Mouse (Mus musculus) midbrain, embryonic 10.5 days (tissue): ENCODE measurements around the gene Slc25a34. TPM values are rescaled to one million over a fixed set of nuclear protein-coding genes. Genes with fewer than 3 reads are reported as not detected.

Experiments
- DNase-seq: peaks from one replicate; pipeline ENCODE4 v3.0.0-alpha.2; 2017; ENCODE audit warnings: low spot score
- H3K27ac ChIP-seq: fragments of 300-500 bp; sonication (generic); replicated peaks from 2 replicates; pipeline ENCODE4 v1.5.1; 2016; ENCODE audit warnings: mild to moderate bottlenecking
- H3K27me3 ChIP-seq: fragments of 300-500 bp; sonication (generic); 2 replicates; pipeline ENCODE4 v1.6.1; 2016; ENCODE audit warnings: low read depth, mild to moderate bottlenecking; ENCODE audit not compliant: poor library complexity, severe bottlenecking
- H3K36me3 ChIP-seq: fragments of 300-500 bp; sonication (generic); 2 replicates; pipeline ENCODE4 v1.6.1; 2016; ENCODE audit warnings: mild to moderate bottlenecking, moderate library complexity
- H3K4me1 ChIP-seq: fragments of 300-500 bp; sonication (generic); 2 replicates; pipeline ENCODE4 v1.6.1; 2016
- H3K4me3 ChIP-seq: fragments of 300-500 bp; sonication (generic); 2 replicates; pipeline ENCODE4 v1.5.1; 2016; ENCODE audit warnings: mild to moderate bottlenecking, moderate library complexity
- H3K9me3 ChIP-seq: fragments of 300-500 bp; sonication (generic); replicated peaks from 2 replicates; pipeline ENCODE4 v1.6.1; 2016; ENCODE audit warnings: mild to moderate bottlenecking
- WGBS: fragments of 180-500 bp; shearing (Covaris S2); methylation state at CpG from one replicate; pipeline ENCODE4 v1.1.7; 2016; 5-methylcytosine and 5-hydroxymethylcytosine counted together
- polyA plus RNA-seq: library from polyadenylated mRNA; unstranded; fragments of >200 nt; fragmentation: Nextera tagmentation; extraction: Ambion mirVana; gene quantifications from 2 replicates; pipeline ENCODE4 v1.2.1, GENCODE M21; 2016

The Slc25a34 gene
- polyA plus RNA-seq, 1 experiment from 2014 or later, result 0.05 TPM

DNA sequence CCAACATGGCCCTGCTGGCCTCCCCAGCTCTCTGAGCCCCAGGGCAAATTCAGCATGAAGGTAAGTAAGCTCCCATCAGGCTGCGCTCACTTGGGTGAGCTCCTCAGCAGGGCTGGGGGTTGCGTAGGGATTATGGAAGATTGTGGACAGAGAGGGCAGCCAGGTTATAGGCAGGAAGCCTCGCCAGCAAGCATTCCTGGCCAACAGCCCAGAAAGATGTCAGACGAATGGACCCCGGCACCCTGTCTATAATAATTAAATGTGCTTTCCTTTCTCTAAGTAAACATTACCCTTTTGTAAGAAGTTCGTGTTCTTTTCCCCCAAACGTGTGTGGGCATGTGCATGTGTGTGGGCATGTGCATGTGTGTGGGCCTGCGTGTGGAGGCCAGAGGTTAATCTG lies 19.1 kb downstream of the Slc25a34 start:
- WGBS, result 82% methylated on average over 8 of the region's 8 CpGs
- DNase-seq, result no peak
- Histone ChIP-seq H3K27me3 (peaks cover 24% of the 10 kb centered on the region), H3K9me3 (no peaks in the 10 kb centered on the region), H3K4me3 (no peak overlapping the region), H3K4me1 (peaks cover 24% of the 10 kb centered on the region), H3K36me3 (no peaks in the 10 kb centered on the region), H3K27ac (no peak overlapping the region)

DNA sequence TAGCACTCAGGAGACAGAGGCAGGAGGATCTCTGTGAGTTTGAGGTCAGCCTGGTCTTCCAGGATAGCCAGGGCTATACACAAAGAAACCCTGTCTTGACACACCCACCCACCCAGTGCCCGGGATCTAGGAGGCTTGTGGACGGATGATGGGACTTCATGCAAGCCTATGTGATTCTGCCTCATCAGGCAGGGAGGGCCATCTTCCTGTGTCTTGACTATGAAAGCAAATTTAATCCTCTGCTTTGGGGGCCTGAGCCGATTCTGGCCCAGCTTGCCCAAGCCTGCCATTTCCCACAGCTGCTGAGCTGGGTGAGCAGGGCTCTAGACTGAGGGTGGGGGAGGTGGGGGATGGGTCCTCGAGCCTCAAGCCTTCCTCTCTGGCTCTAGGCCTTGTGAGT lies 19.7 kb downstream of the Slc25a34 start:
- Histone ChIP-seq H3K27me3 (peaks cover 29% of the 10 kb centered on the region), H3K27ac (no peak overlapping the region), H3K36me3 (no peaks in the 10 kb centered on the region), H3K4me1 (peaks cover 30% of the 10 kb centered on the region), H3K4me3 (no peak overlapping the region), H3K9me3 (no peaks in the 10 kb centered on the region)
- WGBS, result 78% methylated on average over 4 of the region's 4 CpGs
- DNase-seq, result no peak

DNA sequence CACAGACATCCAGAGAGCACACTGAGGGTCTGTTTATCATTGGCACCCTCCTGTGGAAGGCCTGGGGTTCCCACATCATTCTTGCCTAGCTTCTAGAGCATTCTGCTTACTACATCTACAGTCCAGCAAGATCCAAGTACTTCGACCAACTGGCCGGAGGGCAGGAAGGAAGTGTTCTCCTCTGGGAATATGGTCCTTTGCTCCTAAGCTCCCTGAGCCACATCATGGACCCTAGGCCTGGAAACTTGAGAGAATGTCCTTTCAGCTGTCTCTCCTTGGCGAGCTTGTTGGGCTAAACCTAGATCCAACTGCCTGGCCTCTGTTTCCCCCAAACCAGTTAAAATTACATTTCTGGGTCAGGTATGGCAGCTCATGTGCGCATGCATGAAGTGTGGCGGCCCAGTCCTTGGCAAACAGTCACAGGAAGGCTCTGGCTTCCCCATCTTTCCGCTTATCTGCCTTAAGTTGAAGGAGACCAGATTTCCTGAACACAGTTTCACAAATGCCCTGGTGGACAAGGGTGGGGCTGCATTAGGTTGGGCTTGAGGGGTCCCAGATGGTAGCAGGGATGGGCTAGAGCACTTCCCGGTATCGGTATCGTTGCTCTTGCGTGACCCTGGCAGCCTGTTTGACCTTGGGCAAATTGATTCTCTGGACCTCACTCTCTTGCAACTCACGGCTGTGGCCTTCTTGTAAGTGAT lies 20.9 kb downstream of the Slc25a34 start:
- no peak overlapping the region for H3K27ac ChIP-seq
- DNase-seq, result no peak
- peaks cover 42% of the 10 kb centered on the region for H3K27me3 ChIP-seq
- WGBS, result 84% methylated on average over 11 of the region's 11 CpGs
- no peaks in the 10 kb centered on the region for H3K9me3 ChIP-seq
- H3K4me1 ChIP-seq, result peaks cover 41% of the 10 kb centered on the region
- H3K4me3 ChIP-seq, result no peak overlapping the region
- H3K36me3 ChIP-seq, result no peaks in the 10 kb centered on the region

DNA sequence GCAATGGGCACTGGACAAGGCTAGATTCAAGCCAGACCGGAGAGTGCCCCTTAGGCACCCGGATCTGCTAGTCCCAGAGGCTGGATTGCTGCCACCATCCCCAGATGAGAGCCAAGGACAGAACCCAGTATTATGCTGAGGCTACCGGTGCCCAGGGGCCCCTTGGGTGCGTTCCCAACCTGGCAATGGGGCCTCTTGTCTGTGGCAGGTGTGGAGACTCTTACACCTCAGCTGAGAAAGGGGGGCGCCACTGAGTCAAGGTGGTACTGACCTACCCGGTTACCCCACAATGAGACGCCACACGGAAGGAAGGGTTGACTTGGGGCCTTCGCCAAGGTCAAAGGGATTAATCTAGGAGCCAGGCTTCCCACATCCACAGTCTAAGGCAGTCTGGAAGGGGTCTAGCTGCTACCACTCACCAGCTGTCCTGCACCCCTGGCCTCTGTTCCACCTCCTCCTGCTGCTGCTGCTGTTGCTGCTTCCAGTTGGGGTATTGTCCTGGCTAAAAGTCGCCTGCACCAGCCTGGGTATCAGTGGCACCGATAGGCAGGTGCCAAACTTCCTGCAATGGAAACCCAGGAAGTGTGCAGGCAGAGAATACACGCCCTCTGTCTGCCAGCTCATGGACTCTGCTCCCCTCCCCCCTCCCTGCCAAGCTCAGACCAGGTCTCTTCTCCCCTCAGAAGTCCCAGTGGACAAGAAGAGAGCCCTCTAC lies 22.3 kb downstream of the Slc25a34 start:
- Histone ChIP-seq H3K9me3 (no peaks in the 10 kb centered on the region), H3K4me3 (no peak overlapping the region), H3K27ac (no peak overlapping the region), H3K4me1 (peaks cover 41% of the 10 kb centered on the region), H3K27me3 (peaks cover 48% of the 10 kb centered on the region), H3K36me3 (no peaks in the 10 kb centered on the region)
- DNase-seq, result no peak
- 68% methylated on average over 12 of the region's 12 CpGs for WGBS

DNA sequence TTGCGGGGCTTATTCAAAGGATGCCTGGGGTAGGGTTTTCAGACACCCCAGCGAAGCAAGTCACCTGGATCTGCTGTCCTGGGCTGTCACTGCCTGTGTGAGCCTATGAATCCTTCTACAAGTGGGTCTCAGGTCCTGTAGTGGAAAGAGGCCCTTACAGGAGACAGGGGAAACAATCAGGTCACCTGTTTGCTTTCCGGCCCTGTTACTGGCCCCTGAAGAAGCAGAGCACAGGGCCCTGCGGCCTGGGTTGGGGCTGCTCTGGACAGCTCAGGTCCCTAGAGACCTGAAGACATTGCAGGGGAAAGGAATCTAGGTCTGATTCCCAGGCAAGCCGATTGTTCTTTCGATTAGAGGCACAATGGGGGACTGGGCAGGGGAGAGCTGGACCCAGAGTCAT lies 23.3 kb downstream of the Slc25a34 start:
- peaks cover 45% of the 10 kb centered on the region for H3K4me1 ChIP-seq
- no peak overlapping the region for H3K27ac ChIP-seq
- H3K4me3 ChIP-seq, result peak overlapping the region; percentile 67
- no peak for DNase-seq
- no peaks in the 10 kb centered on the region for H3K36me3 ChIP-seq
- WGBS, result 14% methylated on average over 6 of the region's 6 CpGs
- H3K27me3 ChIP-seq, result peaks cover 48% of the 10 kb centered on the region
- H3K9me3 ChIP-seq, result no peaks in the 10 kb centered on the region

DNA sequence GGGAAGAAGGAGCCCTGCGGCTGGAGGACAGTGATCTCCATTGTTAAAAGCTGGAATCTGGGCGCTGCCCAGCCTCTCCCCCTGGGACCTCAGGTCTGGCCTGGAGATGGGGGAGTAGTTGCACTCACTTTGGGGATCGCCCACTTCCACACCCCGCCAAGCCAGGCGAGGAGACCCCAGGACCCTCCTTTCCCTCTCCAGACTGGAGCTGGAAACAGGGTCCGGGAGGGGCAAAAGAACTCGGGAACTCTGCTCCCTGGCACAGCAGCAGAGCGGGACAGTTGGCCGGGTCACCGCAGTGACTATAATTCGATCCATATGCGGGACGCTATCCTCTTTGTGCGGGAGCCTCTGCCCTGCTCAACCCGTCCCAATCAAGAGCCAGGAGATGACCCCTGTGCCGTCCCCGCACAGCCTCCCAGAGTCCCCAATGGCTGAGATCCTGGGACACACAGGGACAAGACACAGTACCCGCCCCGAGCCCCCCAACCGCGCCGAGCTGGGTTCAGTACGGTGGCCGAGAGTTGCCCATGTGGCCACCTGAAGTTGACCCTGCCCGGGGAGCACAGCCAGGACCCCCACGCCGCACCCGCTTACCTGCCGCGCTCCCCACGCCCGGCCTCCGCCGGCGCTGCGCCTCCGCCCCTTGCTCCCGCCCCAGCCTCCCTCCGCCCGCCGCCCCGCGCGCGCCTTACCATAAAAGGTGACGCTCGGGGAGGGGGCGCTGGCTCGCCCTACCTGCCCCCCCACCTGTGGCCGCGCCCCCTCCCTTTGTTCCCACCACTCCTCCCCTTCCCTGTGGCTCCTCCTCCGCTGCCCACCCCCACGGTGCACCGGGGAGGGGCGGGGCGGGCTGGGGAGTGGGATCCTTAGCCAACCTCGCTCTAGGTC lies 24.1 kb downstream of the Slc25a34 start:
- WGBS, result under 1% methylated on average over 57 of the region's 57 CpGs

DNA sequence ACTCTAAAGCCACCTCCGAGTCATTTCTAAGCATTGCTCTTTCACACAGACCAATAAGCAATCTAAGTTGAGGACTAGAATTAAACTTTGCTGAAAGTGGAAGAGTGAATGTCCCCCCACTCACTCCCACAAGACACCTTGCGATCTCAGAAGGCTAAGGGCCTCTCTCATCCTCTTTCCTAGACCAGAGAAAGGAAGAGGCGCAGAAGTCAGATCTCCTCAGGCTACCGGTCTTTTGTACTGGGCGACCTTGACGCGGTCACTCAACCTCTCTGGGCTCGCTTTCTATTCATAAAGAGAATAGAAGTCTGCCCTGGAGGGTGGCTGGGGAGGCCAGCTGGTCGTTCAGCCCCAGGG lies 24.7 kb downstream of the Slc25a34 start:
- WGBS, result under 1% methylated on average over 9 of the region's 9 CpGs

More for the DNA sequence above, 24.1 kb downstream of the Slc25a34 start:
- peaks cover 48% of the 10 kb centered on the region for H3K27me3 ChIP-seq
- DNase-seq, result peak; percentile 55
- peak overlapping the region; percentile 67 for H3K4me3 ChIP-seq
- no peaks in the 10 kb centered on the region for H3K9me3 ChIP-seq
- peaks cover 45% of the 10 kb centered on the region for H3K4me1 ChIP-seq
- H3K36me3 ChIP-seq, result no peaks in the 10 kb centered on the region
- H3K27ac ChIP-seq, result peak overlapping the region; percentile 83

DNA sequence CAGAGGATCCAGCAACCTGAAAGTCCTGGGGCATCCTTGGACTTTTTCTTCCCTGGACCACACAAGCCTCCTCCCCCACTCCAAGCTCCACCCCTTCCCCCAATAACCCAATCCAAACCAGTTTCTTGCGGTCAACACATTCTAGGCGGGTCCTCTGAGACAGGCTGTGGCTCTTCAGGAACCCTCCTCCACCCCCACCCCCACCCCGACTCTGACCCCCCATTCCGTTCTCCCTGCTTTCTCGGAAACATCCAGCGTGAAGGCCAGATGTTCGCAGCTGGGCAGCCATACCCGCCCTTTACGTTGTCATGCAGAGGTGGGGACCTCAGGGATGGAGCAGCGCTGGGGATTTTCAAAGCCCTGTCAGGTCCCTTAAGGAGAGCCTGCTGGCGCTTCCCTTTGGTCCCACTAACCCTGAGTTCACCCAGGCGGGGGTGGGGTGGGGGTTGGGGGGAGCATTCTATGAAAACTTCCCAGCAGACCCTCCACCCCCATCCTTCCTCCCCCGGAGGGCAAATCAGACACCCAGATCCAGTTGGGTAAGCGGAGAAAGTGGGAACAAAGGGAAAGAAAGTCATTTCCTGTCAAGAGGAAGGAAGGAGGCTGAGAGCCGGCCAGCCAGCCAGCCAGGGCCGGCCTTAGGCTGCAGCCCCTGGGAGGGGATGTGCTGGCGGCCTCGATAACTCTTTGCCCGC lies 25.3 kb downstream of the Slc25a34 start:
- H3K4me1 ChIP-seq, result peaks cover 41% of the 10 kb centered on the region
- peak overlapping the region; percentile 67 for H3K4me3 ChIP-seq
- DNase-seq, result peak; percentile 53
- H3K36me3 ChIP-seq, result no peaks in the 10 kb centered on the region
- H3K27ac ChIP-seq, result peak overlapping the region; percentile 83
- H3K27me3 ChIP-seq, result peaks cover 48% of the 10 kb centered on the region
- 1% methylated on average over 19 of the region's 19 CpGs for WGBS
- no peaks in the 10 kb centered on the region for H3K9me3 ChIP-seq

More for the DNA sequence above, 24.7 kb downstream of the Slc25a34 start:
- Histone ChIP-seq H3K27me3 (peaks cover 48% of the 10 kb centered on the region), H3K9me3 (no peaks in the 10 kb centered on the region), H3K4me1 (peaks cover 41% of the 10 kb centered on the region), H3K4me3 (peak overlapping the region; percentile 67), H3K36me3 (no peaks in the 10 kb centered on the region), H3K27ac (peak overlapping the region; percentile 83)
- DNase-seq, result no peak

DNA sequence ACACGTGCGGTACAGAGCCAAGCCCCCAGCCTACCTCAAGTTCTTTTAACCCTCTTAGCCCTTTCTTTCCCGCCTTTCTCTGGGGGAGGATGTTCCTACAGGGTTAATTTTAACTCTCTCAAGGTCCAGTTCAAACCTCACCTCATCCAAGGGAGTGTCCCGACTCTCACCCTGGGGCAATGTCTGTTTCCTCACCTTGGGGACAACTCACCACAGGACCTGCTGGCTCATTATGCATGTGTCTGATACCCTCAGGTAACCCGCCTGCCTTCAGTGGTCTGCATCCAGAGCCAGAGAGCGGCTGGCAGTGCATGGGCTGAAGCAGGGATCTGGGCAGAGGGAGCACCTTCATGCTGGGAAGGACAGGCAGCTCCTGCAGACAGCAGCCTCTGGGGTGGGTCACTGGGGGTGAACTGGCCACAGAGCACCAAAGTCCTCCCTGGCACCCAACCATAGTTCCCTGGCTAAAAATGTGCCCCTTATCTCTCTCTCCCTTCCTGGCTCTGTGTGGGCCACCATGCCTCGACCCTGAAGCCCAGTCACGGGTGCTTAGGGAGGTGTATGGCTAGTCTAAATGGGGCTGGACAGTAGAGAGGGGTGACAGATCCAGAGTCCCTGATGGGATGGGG lies 26.8 kb downstream of the Slc25a34 start:
- H3K27me3 ChIP-seq, result peaks cover 47% of the 10 kb centered on the region
- H3K27ac ChIP-seq, result no peak overlapping the region
- no peaks in the 10 kb centered on the region for H3K9me3 ChIP-seq
- DNase-seq, result no peak
- H3K4me1 ChIP-seq, result peaks cover 41% of the 10 kb centered on the region
- H3K4me3 ChIP-seq, result no peak overlapping the region
- WGBS, result 85% methylated on average over 8 of the region's 8 CpGs
- H3K36me3 ChIP-seq, result no peaks in the 10 kb centered on the region

DNA sequence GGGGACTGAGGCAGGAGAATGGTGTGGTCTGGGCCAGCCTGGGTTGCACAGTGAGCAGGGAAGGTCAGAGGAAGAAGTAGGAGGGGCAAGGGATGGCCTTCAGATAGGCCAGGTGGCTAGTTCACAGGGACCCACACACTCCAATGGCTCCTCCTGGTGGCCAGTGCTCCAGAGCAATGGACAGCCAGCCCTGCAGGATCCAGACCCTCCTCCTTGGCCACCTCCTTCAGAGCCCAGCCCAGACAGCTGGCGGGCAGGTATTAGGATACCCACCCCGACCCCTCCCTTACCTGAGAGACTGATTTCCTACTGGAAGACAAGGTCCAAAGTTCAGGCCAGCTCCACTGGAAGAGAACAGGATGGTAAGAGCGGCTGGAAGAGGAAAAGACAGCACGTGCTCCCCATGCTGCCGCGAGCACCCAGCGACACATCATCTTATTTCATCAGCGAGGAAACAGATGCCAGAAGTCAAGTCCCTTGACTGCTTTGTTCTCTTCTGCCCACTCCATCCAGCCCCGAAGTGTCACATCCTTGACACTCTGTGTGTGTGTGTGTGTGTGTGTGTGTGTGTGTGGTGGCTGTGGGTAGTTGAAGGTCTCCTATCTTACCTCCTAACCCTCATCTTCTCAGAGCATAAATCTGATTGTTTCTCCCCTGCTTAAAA lies 27.9 kb downstream of the Slc25a34 start:
- WGBS, result 87% methylated on average over 9 of the region's 9 CpGs
- no peak for DNase-seq

DNA sequence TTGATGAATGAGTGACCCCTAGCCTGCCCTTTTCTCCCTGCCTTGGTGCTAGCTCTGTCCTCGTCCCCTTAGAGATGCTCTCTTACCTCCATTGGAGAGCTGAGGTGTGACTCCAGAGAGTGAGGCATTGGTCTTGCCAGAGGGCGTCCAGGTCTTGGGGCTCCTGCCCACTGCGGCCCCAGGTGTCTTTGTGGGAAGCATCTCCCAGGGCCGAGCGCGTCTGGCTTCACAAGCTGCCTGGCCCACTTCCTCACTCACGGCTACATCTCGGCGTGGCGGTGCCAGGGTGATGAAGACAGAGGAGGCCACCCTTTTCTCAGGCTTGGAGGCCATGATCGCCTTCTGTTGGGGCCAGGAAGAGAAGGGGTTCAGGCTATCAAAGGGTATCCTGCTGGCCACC lies 28.5 kb downstream of the Slc25a34 start:
- DNase-seq, result no peak
- peaks cover 31% of the 10 kb centered on the region for H3K27me3 ChIP-seq
- peaks cover 27% of the 10 kb centered on the region for H3K4me1 ChIP-seq
- no peaks in the 10 kb centered on the region for H3K36me3 ChIP-seq
- H3K9me3 ChIP-seq, result no peaks in the 10 kb centered on the region
- no peak overlapping the region for H3K27ac ChIP-seq
- WGBS, result 91% methylated on average over 11 of the region's 11 CpGs
- H3K4me3 ChIP-seq, result no peak overlapping the region

More for the DNA sequence above, 27.9 kb downstream of the Slc25a34 start:
- Histone ChIP-seq H3K9me3 (no peaks in the 10 kb centered on the region), H3K4me3 (no peak overlapping the region), H3K27ac (no peak overlapping the region), H3K27me3 (peaks cover 36% of the 10 kb centered on the region), H3K4me1 (peaks cover 33% of the 10 kb centered on the region), H3K36me3 (no peaks in the 10 kb centered on the region)
